Mouse (Mus musculus) layer of hippocampus, adult 11-12 months (tissue): Measurements from ENCODE around the gene Borcs5.

Experiments
- DNase-seq: peaks from one replicate; pipeline ENCODE4 v3.0.0; 2022; ENCODE audit warnings: low spot score

Borcs5 gene

GRCm38 (mm10) chr6:134639210-134639609, at the start of gene Borcs5:
Borcs5 (plus strand) TSS chr6:134639510.
- DNase-seq: no peak

GRCm38 (mm10) chr6:134591614-134592013, 47.7 kb upstream of the Borcs5 start:
- DNase-seq: no peak

- no peak for DNase-seq
These were observed 44.5 kb upstream of the Borcs5 start for GRCm38 (mm10) chr6:134594569-134595442.

GRCm38 (mm10) chr6:134597651-134598229, 41.6 kb upstream of the Borcs5 start:
- DNase-seq: no peak

GRCm38 (mm10) chr6:134599239-134599638, 40.1 kb upstream of the Borcs5 start:
- DNase-seq: no peak

- no peak for DNase-seq
These were observed 38.2 kb upstream of the Borcs5 start for GRCm38 (mm10) chr6:134601130-134601529.

- no peak for DNase-seq
These were observed 37.5 kb upstream of the Borcs5 start for GRCm38 (mm10) chr6:134601766-134602165.

- DNase-seq: no peak
These were observed 36.8 kb upstream of the Borcs5 start for GRCm38 (mm10) chr6:134602371-134603003.

- no peak for DNase-seq
These were observed 34.1 kb upstream of the Borcs5 start for GRCm38 (mm10) chr6:134605196-134605595.

GRCm38 (mm10) chr6:134606540-134606939, 32.8 kb upstream of the Borcs5 start:
- DNase-seq: no peak

GRCm38 (mm10) chr6:134606949-134607746, 32.2 kb upstream of the Borcs5 start:
- DNase-seq: peak; percentile 55

GRCm38 (mm10) chr6:134610380-134610779, 28.9 kb upstream of the Borcs5 start:
- DNase-seq: no peak

- DNase-seq: no peak
These were observed 27.4 kb upstream of the Borcs5 start for GRCm38 (mm10) chr6:134611896-134612295.

GRCm38 (mm10) chr6:134614322-134614721, 25.0 kb upstream of the Borcs5 start:
- no peak for DNase-seq

GRCm38 (mm10) chr6:134614723-134615648, 24.3 kb upstream of the Borcs5 start:
- peak; percentile 87 for DNase-seq

- DNase-seq: no peak
These were observed 21.7 kb upstream of the Borcs5 start for GRCm38 (mm10) chr6:134617589-134617988.

- no peak for DNase-seq
These were observed 19.2 kb upstream of the Borcs5 start for GRCm38 (mm10) chr6:134620129-134620528.

- DNase-seq: peak; percentile 64
These were observed 18.3 kb upstream of the Borcs5 start for GRCm38 (mm10) chr6:134620846-134621551.

GRCm38 (mm10) chr6:134621552-134621949, 17.8 kb upstream of the Borcs5 start:
- peak; percentile 28 for DNase-seq

- DNase-seq: no peak
These were observed 13.9 kb upstream of the Borcs5 start for GRCm38 (mm10) chr6:134625431-134625830.
